Mouse (Mus musculus) midbrain, embryonic 11.5 days (tissue): Measurements from ENCODE around the gene Kcnk6. TPM values are rescaled to one million over a fixed set of nuclear protein-coding genes. Genes with fewer than 3 reads are reported as not detected.

Experiments
- ATAC-seq: fragments of 200-750 bp; cut with Nextera tagmentation; 2 replicates; pipeline ENCODE4 v1.8.0; 2017; ENCODE audit warnings: moderate TSS enrichment, moderate library complexity; ENCODE audit not compliant: low FRiP score
- DNase-seq: peaks from one replicate; pipeline ENCODE4 v3.0.0; 2015; ENCODE audit warnings: low spot score; ENCODE audit errors: missing footprints
- H3K27ac ChIP-seq: fragments of 300-500 bp; sonication (generic); 2 replicates; pipeline ENCODE4 v1.5.1; 2014; ENCODE audit warnings: low read depth, low read length
- H3K27me3 ChIP-seq: fragments of 300-500 bp; sonication (generic); 2 replicates; pipeline ENCODE4 v1.6.1; 2014; ENCODE audit warnings: mild to moderate bottlenecking, low read length, moderate library complexity, mixed read lengths; ENCODE audit not compliant: control insufficient read depth, insufficient read depth
- H3K36me3 ChIP-seq: fragments of 300-500 bp; sonication (generic); 2 replicates; pipeline ENCODE4 v1.6.1; 2014; ENCODE audit warnings: mild to moderate bottlenecking, low read length, moderate library complexity, mixed read lengths; ENCODE audit not compliant: control insufficient read depth, insufficient read depth
- H3K4me1 ChIP-seq: fragments of 300-500 bp; sonication (generic); 2 replicates; pipeline ENCODE4 v1.6.1; 2014; ENCODE audit warnings: low read length; ENCODE audit not compliant: control insufficient read depth, insufficient read depth
- H3K4me2 ChIP-seq: fragments of 300-500 bp; sonication (generic); 2 replicates; pipeline ENCODE4 v1.6.1; 2014; ENCODE audit warnings: mild to moderate bottlenecking, moderate library complexity
- H3K4me3 ChIP-seq: fragments of 300-500 bp; sonication (generic); 2 replicates; pipeline ENCODE4 v1.5.1; 2014; ENCODE audit warnings: low read depth, low read length
- H3K9ac ChIP-seq: fragments of 300-500 bp; sonication (generic); 2 replicates; pipeline ENCODE4 v1.6.1; 2014; ENCODE audit warnings: low read length
- H3K9me3 ChIP-seq: fragments of 300-500 bp; sonication (generic); 2 replicates; pipeline ENCODE4 v1.6.1; 2016; ENCODE audit warnings: low read length; ENCODE audit not compliant: control insufficient read depth
- WGBS: fragments of 180-500 bp; shearing (Covaris S2); extraction: QIAGEN DNeasy Blood & Tissue Kit; methylation state at CpG from one replicate; pipeline ENCODE4 v1.1.7; 2014; 5-methylcytosine and 5-hydroxymethylcytosine counted together
- polyA plus RNA-seq: library from polyadenylated mRNA; unstranded; fragments of >200 nt; fragmentation: Nextera tagmentation; extraction: Ambion mirVana; gene quantifications from 2 replicates; pipeline ENCODE4 v1.2.1, GENCODE M21; 2014

Gene Kcnk6
- polyA plus RNA-seq, 1 experiment from 2014 or later: 0.22 TPM

GRCm38 (mm10) chr7:29270445-29270844, 38.1 kb upstream of the Kcnk6 start:
- H3K27me3 ChIP-seq: no peaks in the 10 kb centered on the region

GRCm38 (mm10) chr7:29266931-29267330, 34.6 kb upstream of the Kcnk6 start:
- H3K27me3 ChIP-seq: no peaks in the 10 kb centered on the region
- no peaks in the 10 kb centered on the region for H3K4me1 ChIP-seq
- no peak overlapping the region for H3K4me2 ChIP-seq
- no peaks in the 10 kb centered on the region for H3K9me3 ChIP-seq
- 69% methylated on average over 4 of the region's 4 CpGs for WGBS
- H3K9ac ChIP-seq: no peak overlapping the region
- no peak overlapping the region for H3K27ac ChIP-seq
- no peaks in the 10 kb centered on the region for H3K36me3 ChIP-seq
- DNase-seq (no peak), ATAC-seq (no peak)
- H3K4me3 ChIP-seq: no peak overlapping the region

More at GRCm38 (mm10) chr7:29270445-29270844, 38.1 kb upstream of the Kcnk6 start:
- Histone ChIP-seq H3K36me3 (no peaks in the 10 kb centered on the region), H3K4me3 (no peak overlapping the region), H3K9me3 (no peaks in the 10 kb centered on the region), H3K9ac (no peak overlapping the region), H3K27ac (no peak overlapping the region), H3K4me2 (no peak overlapping the region), H3K4me1 (no peaks in the 10 kb centered on the region)
- ATAC-seq (no peak), DNase-seq (no peak)
- 80% methylated on average over 4 of the region's 4 CpGs for WGBS

GRCm38 (mm10) chr7:29265636-29266035, 33.3 kb upstream of the Kcnk6 start:
- no peaks in the 10 kb centered on the region for H3K36me3 ChIP-seq
- ATAC-seq: no peak
- no peak overlapping the region for H3K4me2 ChIP-seq
- no peaks in the 10 kb centered on the region for H3K27me3 ChIP-seq
- DNase-seq: no peak
- H3K9ac ChIP-seq: no peak overlapping the region
- 76% methylated on average over 7 of the region's 7 CpGs for WGBS
- H3K27ac ChIP-seq: no peak overlapping the region
- no peaks in the 10 kb centered on the region for H3K4me1 ChIP-seq
- no peak overlapping the region for H3K4me3 ChIP-seq
- H3K9me3 ChIP-seq: no peaks in the 10 kb centered on the region

- H3K27me3 ChIP-seq: no peaks in the 10 kb centered on the region
- ATAC-seq: no peak
- WGBS: 85% methylated on average over 3 of the region's 3 CpGs
These were observed 31.5 kb upstream of the Kcnk6 start for GRCm38 (mm10) chr7:29263831-29264230.

GRCm38 (mm10) chr7:29262151-29262550, 29.8 kb upstream of the Kcnk6 start:
- Histone ChIP-seq H3K27me3 (no peaks in the 10 kb centered on the region), H3K36me3 (no peaks in the 10 kb centered on the region), H3K9ac (no peak overlapping the region), H3K4me2 (no peak overlapping the region), H3K27ac (no peak overlapping the region), H3K4me3 (no peak overlapping the region), H3K4me1 (peaks cover 6% of the 10 kb centered on the region), H3K9me3 (no peaks in the 10 kb centered on the region)
- WGBS: 81% methylated on average over 6 of the region's 6 CpGs
- ATAC-seq (no peak), DNase-seq (no peak)

More at GRCm38 (mm10) chr7:29263831-29264230, 31.5 kb upstream of the Kcnk6 start:
- Histone ChIP-seq H3K4me3 (no peak overlapping the region), H3K4me1 (peaks cover 6% of the 10 kb centered on the region), H3K4me2 (no peak overlapping the region), H3K9ac (no peak overlapping the region), H3K27ac (no peak overlapping the region), H3K36me3 (no peaks in the 10 kb centered on the region), H3K9me3 (no peaks in the 10 kb centered on the region)
- DNase-seq: no peak

GRCm38 (mm10) chr7:29259781-29260730, 27.7 kb upstream of the Kcnk6 start:
- Histone ChIP-seq H3K9me3 (no peaks in the 10 kb centered on the region), H3K4me3 (no peak overlapping the region), H3K27me3 (no peaks in the 10 kb centered on the region), H3K27ac (no peak overlapping the region), H3K9ac (no peak overlapping the region), H3K4me2 (no peak overlapping the region), H3K4me1 (peaks cover 6% of the 10 kb centered on the region), H3K36me3 (no peaks in the 10 kb centered on the region)
- ATAC-seq (peak; percentile 50; the same call in 1 of the 2 replicates), DNase-seq (peak; percentile 70)
- 77% methylated on average over 10 of the region's 10 CpGs for WGBS

GRCm38 (mm10) chr7:29257368-29257767, 25.1 kb upstream of the Kcnk6 start:
- peaks cover 6% of the 10 kb centered on the region for H3K4me1 ChIP-seq
- no peaks in the 10 kb centered on the region for H3K36me3 ChIP-seq
- WGBS: 100% methylated on average over 1 of the region's 1 CpGs
- H3K9me3 ChIP-seq: no peaks in the 10 kb centered on the region
- DNase-seq: peak; percentile 59
- H3K9ac ChIP-seq: no peak overlapping the region
- no peak overlapping the region for H3K27ac ChIP-seq
- no peak for ATAC-seq
- no peak overlapping the region for H3K4me3 ChIP-seq
- H3K4me2 ChIP-seq: no peak overlapping the region
- no peaks in the 10 kb centered on the region for H3K27me3 ChIP-seq

- DNase-seq: peak; percentile 54
- Histone ChIP-seq H3K4me2 (no peak overlapping the region), H3K9me3 (no peaks in the 10 kb centered on the region), H3K4me3 (no peak overlapping the region), H3K36me3 (no peaks in the 10 kb centered on the region), H3K27me3 (no peaks in the 10 kb centered on the region), H3K9ac (no peak overlapping the region), H3K27ac (no peak overlapping the region), H3K4me1 (peaks cover 6% of the 10 kb centered on the region)
- ATAC-seq: no peak
- whole genome bisulfite sequencing: 89% methylated on average over 4 of the region's 4 CpGs
These were observed 23.6 kb upstream of the Kcnk6 start for GRCm38 (mm10) chr7:29255875-29256274.

- Histone ChIP-seq H3K4me1 (no peaks in the 10 kb centered on the region), H3K4me2 (no peak overlapping the region), H3K9me3 (no peaks in the 10 kb centered on the region), H3K4me3 (no peak overlapping the region), H3K27ac (no peak overlapping the region), H3K9ac (no peak overlapping the region), H3K27me3 (no peaks in the 10 kb centered on the region), H3K36me3 (no peaks in the 10 kb centered on the region)
- WGBS: 62% methylated on average over 5 of the region's 5 CpGs
- DNase-seq: no peak
- no peak for ATAC-seq
These were observed 21.5 kb upstream of the Kcnk6 start for GRCm38 (mm10) chr7:29253842-29254241.
